Mouse (Mus musculus) sigmoid colon, adult 10 weeks (tissue): ENCODE measurements around the gene Gsdmc3. TPM values are rescaled to one million over a fixed set of nuclear protein-coding genes. Genes with fewer than 3 reads are reported as not detected.

Experiments
- polyA plus RNA-seq: library from polyadenylated mRNA; stranded (reverse); fragments of 350-450 nt; fragmentation: Illumina TruSeq; extraction: RNeasy Lipid Tissue Mini Kit (QIAGEN cat#74804); gene quantifications from one replicate; pipeline ENCODE4 v1.2.3, GENCODE M21; 2014; ENCODE audit warnings: low read depth, low replicate concordance

Gsdmc3 gene
- polyA plus RNA-seq, result 369 TPM

GRCm38 (mm10) chr15:63878458-63878857 lies at the start of gene Gsdmc3:
TSS of gene Gsdmc3 (minus strand) at chr15:63878558.

GRCm38 (mm10) chr15:63912197-63912596 lies 33.8 kb upstream of the Gsdmc3 start, which contains the start of gene Gsdmc4:
TSS of gene Gsdmc4 (minus strand) at chr15:63912297.

Other genes with a start within 250 kb of the Gsdmc3 start
- 605 TPM for gene Gsdmc2, start 33.4 kb downstream of the Gsdmc3 start, polyA plus RNA-seq
- gene Gsdmc4, start 33.7 kb upstream of the Gsdmc3 start, polyA plus RNA-seq, result 1,717 TPM
- gene Fam49b, start 181.9 kb upstream of the Gsdmc3 start, polyA plus RNA-seq, result 175 TPM